Mouse (Mus musculus): ENCODE data around the gene Foxi2. TPM values are rescaled to one million over a fixed set of nuclear protein-coding genes. Genes with fewer than 3 reads are reported as not detected.

Foxi2 gene
- polyA plus RNA-seq, 1 experiment from 2014 or later = not detected

GRCm38 (mm10) chr7:135452366-135452765 lies 42.3 kb downstream of the Foxi2 start:
- Histone ChIP-seq H3K4me3 (ENCODE audit: low read length) (no peak overlapping the region), H3K36me3 (ENCODE audit: control insufficient read depth, insufficient read depth, low read length) (no peaks in the 10 kb centered on the region), H3K9ac (ENCODE audit: low read depth, low read length) (no peak overlapping the region), H3K4me2 (replicated peaks; ENCODE audit: low read depth, low read length) (no peak overlapping the region), H3K27ac (ENCODE audit: low read depth, low read length) (no peak overlapping the region), H3K9me3 (ENCODE audit: control insufficient read depth, low read length) (no peaks in the 10 kb centered on the region), H3K4me1 (ENCODE audit: control insufficient read depth, insufficient read depth, low read length) (no peaks in the 10 kb centered on the region), H3K27me3 (ENCODE audit: control insufficient read depth, insufficient read depth, low read length) (no peaks in the 10 kb centered on the region)
- ATAC-seq (ENCODE audit: low FRiP score, low TSS enrichment) = no peak
- WGBS = 60% methylated on average over 1 of the region's 1 CpGs

- H3K4me2 ChIP-seq (replicated peaks; ENCODE audit: low read depth, low read length) = no peak overlapping the region
- no peaks in the 10 kb centered on the region for H3K27me3 ChIP-seq (ENCODE audit: control insufficient read depth, insufficient read depth, low read length)
- no peaks in the 10 kb centered on the region for H3K36me3 ChIP-seq (ENCODE audit: control insufficient read depth, insufficient read depth, low read length)
- H3K9me3 ChIP-seq (ENCODE audit: control insufficient read depth, low read length) = no peaks in the 10 kb centered on the region
- no peak overlapping the region for H3K4me3 ChIP-seq (ENCODE audit: low read length)
- H3K4me1 ChIP-seq (ENCODE audit: control insufficient read depth, insufficient read depth, low read length) = no peaks in the 10 kb centered on the region
- no peak overlapping the region for H3K27ac ChIP-seq (ENCODE audit: low read depth, low read length)
- WGBS = 39% methylated on average over 3 of the region's 3 CpGs
- ATAC-seq (ENCODE audit: low FRiP score, low TSS enrichment) = no peak
- H3K9ac ChIP-seq (ENCODE audit: low read depth, low read length) = no peak overlapping the region
Measured at GRCm38 (mm10) chr7:135453690-135454089, 43.6 kb downstream of the Foxi2 start.

Other genes with a start within 250 kb of the Foxi2 start
- not detected in 2 replicates for gene Nps, start 151.6 kb upstream of the Foxi2 start, polyA plus RNA-seq (2014; fragmentation: Nextera tagmentation; extraction: Ambion mirVana)
- gene Clrn3, start 118.3 kb downstream of the Foxi2 start, polyA plus RNA-seq (2014; fragmentation: Nextera tagmentation; extraction: Ambion mirVana) = 2.8 and 4.4 TPM in 2 replicates
- gene Ptpre, start 127.2 kb downstream of the Foxi2 start, polyA plus RNA-seq (2014; fragmentation: Nextera tagmentation; extraction: Ambion mirVana) = 1.6 and 2.0 TPM in 2 replicates